Mouse (Mus musculus) megakaryocyte, embryonic 14.5 days (primary cell): ENCODE data around the gene Cab39l.

Source experiments
- FLI1 ChIP-seq: IDR thresholded peaks from 2 replicates; pipeline ENCODE4 v1.6.1; 2012; ENCODE audit warnings: low read length, inconsistent platforms, mixed read lengths
- GATA1 ChIP-seq: IDR thresholded peaks from 3 replicates; pipeline ENCODE4 v1.6.1; 2012; ENCODE audit warnings: mixed read lengths, low read length, inconsistent platforms, borderline replicate concordance

- TF ChIP-seq GATA1, result no peak
- TF ChIP-seq FLI1, result no peak
Observed at GRCm38 (mm10) chr14:59532986-59533385, 92.2 kb downstream of the Cab39l start.
